Mouse (Mus musculus) kidney, postnatal 0 days (tissue): Measurements from ENCODE around the gene Hivep2. TPM values are rescaled to one million over a fixed set of nuclear protein-coding genes. Genes with fewer than 3 reads are reported as not detected.

Experiments
- ATAC-seq: fragments of 200-750 bp; cut with Nextera tagmentation; replicated peaks from 2 replicates; pipeline ENCODE4 v1.8.0; 2017; ENCODE audit warnings: low read depth, moderate number of reproducible peaks, moderate TSS enrichment, moderate library complexity; ENCODE audit not compliant: low FRiP score
- DNase-seq: peaks from one replicate; pipeline ENCODE4 v3.0.0-alpha.2; 2016; ENCODE audit warnings: low spot score
- H3K27ac ChIP-seq: fragments of 300-500 bp; sonication (generic); 2 replicates; pipeline ENCODE4 v1.5.1; 2014; ENCODE audit warnings: mild to moderate bottlenecking
- H3K27me3 ChIP-seq: fragments of 300-500 bp; sonication (generic); 2 replicates; pipeline ENCODE4 v1.6.1; 2014; ENCODE audit warnings: low read length, mixed read lengths; ENCODE audit not compliant: insufficient read depth
- H3K36me3 ChIP-seq: fragments of 300-500 bp; sonication (generic); 2 replicates; pipeline ENCODE4 v1.6.1; 2014; ENCODE audit warnings: low read length, mixed read lengths; ENCODE audit not compliant: insufficient read depth
- H3K4me1 ChIP-seq: fragments of 300-500 bp; sonication (generic); replicated peaks from 2 replicates; pipeline ENCODE4 v1.6.1; 2014; ENCODE audit warnings: antibody characterized with exemption, low read length, mixed read lengths; ENCODE audit not compliant: insufficient read depth
- H3K4me2 ChIP-seq: fragments of 300-500 bp; sonication (generic); 2 replicates; pipeline ENCODE4 v1.6.1; 2014; ENCODE audit warnings: mild to moderate bottlenecking, low read length, moderate library complexity, mixed read lengths
- H3K4me3 ChIP-seq: fragments of 300-500 bp; sonication (generic); replicated peaks from 2 replicates; pipeline ENCODE4 v1.5.1; 2014; ENCODE audit warnings: low read depth, low read length
- H3K9ac ChIP-seq: fragments of 300-500 bp; sonication (generic); 2 replicates; pipeline ENCODE4 v1.6.1; 2014; ENCODE audit warnings: low read depth, low read length
- H3K9me3 ChIP-seq: fragments of 300-500 bp; sonication (generic); replicated peaks from 2 replicates; pipeline ENCODE4 v1.6.1; 2016; ENCODE audit warnings: low read length, inconsistent platforms, mixed read lengths
- CTCF ChIP-seq: IDR thresholded peaks from 2 replicates; pipeline ENCODE4 v1.5.1; 2016; ENCODE audit warnings: antibody characterized with exemption, low read depth, mild to moderate bottlenecking, moderate library complexity
- WGBS: fragments of 180-500 bp; shearing (Covaris S2); extraction: QIAGEN DNeasy Blood & Tissue Kit; methylation state at CpG from one replicate; pipeline ENCODE4 v1.1.7; 2014; 5-methylcytosine and 5-hydroxymethylcytosine counted together
- polyA plus RNA-seq: library from polyadenylated mRNA; unstranded; fragments of >200 nt; fragmentation: Nextera tagmentation; extraction: Ambion mirVana; gene quantifications from 2 replicates; pipeline ENCODE4 v1.2.1, GENCODE M21; 2015

Gene Hivep2
- polyA plus RNA-seq, 1 experiment from 2014 or later: 3.4 TPM

- no peak for TF ChIP-seq CTCF
- WGBS: under 1% methylated on average over 52 of the region's 54 CpGs
- Histone ChIP-seq H3K36me3 (no peaks in the 10 kb centered on the region), H3K27me3 (no peaks in the 10 kb centered on the region), H3K27ac (peak overlapping the region; percentile 98), H3K9me3 (no peaks in the 10 kb centered on the region), H3K4me2 (peak overlapping the region; percentile 87), H3K4me1 (no peaks in the 10 kb centered on the region), H3K4me3 (peak overlapping the region; percentile 75), H3K9ac (peak overlapping the region; percentile 84)
- ATAC-seq (peak; percentile 83), DNase-seq (peak; percentile 95)
Measured at GRCm38 (mm10) chr10:13965316-13965973, 430 bp upstream of the Hivep2 start.

GRCm38 (mm10) chr10:13966830-13967450 is 1.1 kb downstream of the Hivep2 start:
- WGBS: under 1% methylated on average over 58 of the region's 66 CpGs
- Histone ChIP-seq H3K9me3 (no peaks in the 10 kb centered on the region), H3K4me2 (peak overlapping the region; percentile 87), H3K27me3 (no peaks in the 10 kb centered on the region), H3K36me3 (no peaks in the 10 kb centered on the region), H3K9ac (peak overlapping the region; percentile 84), H3K4me1 (no peaks in the 10 kb centered on the region), H3K27ac (peak overlapping the region; percentile 98), H3K4me3 (peak overlapping the region; percentile 75)
- peak; percentile 81 for DNase-seq
- peak; percentile 40 for ATAC-seq
- no peak for TF ChIP-seq CTCF

GRCm38 (mm10) chr10:13967451-13968233 is 1.8 kb downstream of the Hivep2 start:
- TF ChIP-seq CTCF: no peak
- H3K9me3 ChIP-seq: no peaks in the 10 kb centered on the region
- no peaks in the 10 kb centered on the region for H3K27me3 ChIP-seq
- peak overlapping the region; percentile 84 for H3K9ac ChIP-seq
- ATAC-seq: peak; percentile 53
- H3K36me3 ChIP-seq: no peaks in the 10 kb centered on the region
- peak overlapping the region; percentile 98 for H3K27ac ChIP-seq
- H3K4me3 ChIP-seq: peak overlapping the region; percentile 75
- H3K4me2 ChIP-seq: peak overlapping the region; percentile 87
- H3K4me1 ChIP-seq: no peaks in the 10 kb centered on the region
- under 1% methylated on average over 36 of the region's 36 CpGs for WGBS
- peak; percentile 88 for DNase-seq

GRCm38 (mm10) chr10:13968234-13968555 is 2.3 kb downstream of the Hivep2 start:
- Histone ChIP-seq H3K36me3 (no peaks in the 10 kb centered on the region), H3K9ac (peak overlapping the region; percentile 84), H3K4me3 (peak overlapping the region; percentile 75), H3K4me1 (no peaks in the 10 kb centered on the region), H3K27ac (peak overlapping the region; percentile 98), H3K27me3 (no peaks in the 10 kb centered on the region), H3K9me3 (no peaks in the 10 kb centered on the region), H3K4me2 (peak overlapping the region; percentile 87)
- DNase-seq: peak; percentile 25
- no peak for TF ChIP-seq CTCF
- 12% methylated on average over 5 of the region's 5 CpGs for WGBS
- no peak for ATAC-seq

GRCm38 (mm10) chr10:13968989-13969388 is 3.1 kb downstream of the Hivep2 start:
- Histone ChIP-seq H3K9me3 (no peaks in the 10 kb centered on the region), H3K4me3 (no peak overlapping the region), H3K4me1 (no peaks in the 10 kb centered on the region), H3K9ac (no peak overlapping the region), H3K27me3 (no peaks in the 10 kb centered on the region), H3K27ac (no peak overlapping the region), H3K36me3 (no peaks in the 10 kb centered on the region), H3K4me2 (no peak overlapping the region)
- 20% methylated on average over 8 of the region's 8 CpGs for WGBS
- DNase-seq: peak; percentile 90
- no peak for ATAC-seq
- TF ChIP-seq CTCF: peak; percentile 76

- no peak overlapping the region for H3K9ac ChIP-seq
- H3K4me1 ChIP-seq: no peaks in the 10 kb centered on the region
- H3K4me2 ChIP-seq: no peak overlapping the region
- H3K36me3 ChIP-seq: no peaks in the 10 kb centered on the region
- DNase-seq: no peak
- no peak overlapping the region for H3K4me3 ChIP-seq
- H3K27ac ChIP-seq: no peak overlapping the region
- TF ChIP-seq CTCF: no peak
- no peaks in the 10 kb centered on the region for H3K9me3 ChIP-seq
- H3K27me3 ChIP-seq: no peaks in the 10 kb centered on the region
- no peak for ATAC-seq
- 71% methylated on average over 3 of the region's 3 CpGs for WGBS
Measured at GRCm38 (mm10) chr10:13970321-13970720, 4.4 kb downstream of the Hivep2 start.
